Mouse (Mus musculus): Measurements from ENCODE around the gene Pex14. TPM values are rescaled to one million over a fixed set of nuclear protein-coding genes. Genes with fewer than 3 reads are reported as not detected.
A peak's percentile ranks its signal among the peaks of the same experiment; 100 is the strongest.

Gene Pex14
- total RNA-seq (2021) = 10 to 100 TPM; 49.3 to 50.4 TPM
- long read RNA-seq, experiment 1, transcript Pex14-201 (9 exons, 2,006 nt) = major isoform, 140 of 151 reads
- long read RNA-seq, experiment 1, partial matches to known transcripts = 2 of 151 reads
- long read RNA-seq, experiment 1, other reads (novel, unspliced or antisense) = 9 of 151 reads
- long read RNA-seq, experiment 2, transcript Pex14-201 (9 exons, 2,006 nt) = major isoform, 100 of 114 reads
- long read RNA-seq, experiment 2, partial matches to known transcripts = 6 of 114 reads
- long read RNA-seq, experiment 2, other reads (novel, unspliced or antisense) = 8 of 114 reads

DNA sequence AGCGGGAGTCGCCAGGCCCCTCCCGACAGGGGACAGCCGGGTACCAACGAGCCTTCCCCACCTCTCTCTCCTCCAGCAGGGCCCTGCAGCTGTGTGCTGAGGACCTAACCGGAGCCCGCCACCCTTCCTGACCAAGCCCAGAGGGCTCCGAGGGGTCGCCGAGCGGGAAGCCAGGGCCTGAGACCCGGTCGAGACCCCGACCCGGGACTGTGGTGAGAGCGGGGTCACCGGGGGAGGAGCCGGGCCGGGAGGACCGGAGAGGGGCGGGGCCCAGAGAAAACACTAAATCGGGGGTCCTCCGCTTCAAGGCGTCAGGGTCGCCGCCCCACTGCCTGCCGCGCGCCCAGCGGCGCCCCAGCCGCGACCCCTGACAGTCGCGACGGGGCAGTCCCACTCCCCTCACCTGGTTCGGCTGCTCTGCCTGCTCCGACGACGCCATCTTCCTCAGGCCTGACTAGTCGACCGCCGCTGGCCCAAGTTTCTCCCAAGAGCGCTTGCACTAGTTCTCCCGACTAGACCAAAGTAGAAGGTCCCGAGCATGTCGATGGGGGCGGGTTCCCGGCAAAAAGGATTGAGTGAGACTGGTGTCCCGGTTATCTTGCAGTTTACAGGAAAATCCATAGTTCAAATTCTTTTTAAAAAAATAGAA, at the start of gene Pex14:
Gene Pex14, minus strand, starts transcription at position 508 of the 649 bp plus-strand sequence.
- H3K4me3 ChIP-seq = peak within 1 kb of the TSS; percentile 97
- peak; percentile 89 to 90 for DNase-seq (ENCODE audit: extremely low spot score in 1 of 2, low spot score in 2 of 2)
- no peak for TF ChIP-seq CTCF (IDR thresholded peaks at IDR 0.05)
- peak within 1 kb of the TSS; percentile 81 for H3K27ac ChIP-seq
- intact Hi-C loops (cut with DNase I) = no loop called here

DNA sequence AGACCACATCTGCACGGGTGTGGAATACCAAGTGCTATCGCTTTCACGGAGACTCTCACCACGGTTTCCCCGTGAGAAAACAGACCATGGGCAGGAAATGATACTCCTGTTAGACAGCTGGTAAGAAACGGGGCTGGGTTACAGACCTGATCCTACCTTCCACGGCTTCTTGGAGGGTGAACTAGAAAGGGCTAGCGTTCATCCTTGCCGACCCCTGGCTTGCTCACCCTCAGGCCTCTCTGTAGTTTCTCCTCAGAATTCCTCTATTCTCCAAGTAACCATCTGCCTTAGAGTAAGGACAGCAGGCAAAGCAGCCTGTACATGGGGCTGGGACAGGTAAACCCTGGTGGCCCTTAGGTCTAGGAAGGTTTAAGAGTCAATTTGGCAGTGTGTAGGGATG, 49.5 kb upstream of the Pex14 start:
- DNase-seq (ENCODE audit: extremely low spot score in 1 of 2, low spot score in 2 of 2) = no peak
- Histone ChIP-seq H3K27ac (no peak overlapping the region), H3K4me3 (no peak overlapping the region)
- no peak for TF ChIP-seq CTCF (IDR thresholded peaks at IDR 0.05)
- intact Hi-C loops (cut with DNase I) = loop anchor here (10.0 kb wide), 2 partner anchors 296 to 566 kb away; no protein-coding TSS in a partner anchor

DNA sequence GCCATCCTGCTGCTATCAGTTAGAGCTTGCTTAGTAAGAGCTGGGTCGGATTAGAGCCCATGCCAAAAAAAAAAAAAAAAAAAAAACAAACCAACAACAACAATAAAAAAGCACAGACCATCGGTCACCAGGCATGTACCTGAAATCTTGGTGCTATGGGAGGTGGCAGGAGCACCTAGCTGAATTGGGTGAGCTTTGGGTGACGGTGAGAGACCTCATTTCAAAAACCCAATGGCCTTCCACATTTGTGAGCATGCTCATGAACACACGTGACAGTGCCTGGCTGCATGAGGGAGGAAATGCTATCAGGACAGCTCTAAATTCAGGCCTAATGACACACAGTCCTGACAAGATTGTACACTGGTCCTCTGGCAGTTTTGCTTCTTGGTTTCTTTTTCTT, 48.4 kb upstream of the Pex14 start:
- no peak for DNase-seq (ENCODE audit: extremely low spot score in 1 of 2, low spot score in 2 of 2)
- TF ChIP-seq CTCF (IDR thresholded peaks at IDR 0.05) = no peak
- intact Hi-C loops (cut with DNase I) = loop anchor here (10.0 kb wide), 2 partner anchors 297 to 567 kb away; no protein-coding TSS in a partner anchor

DNA sequence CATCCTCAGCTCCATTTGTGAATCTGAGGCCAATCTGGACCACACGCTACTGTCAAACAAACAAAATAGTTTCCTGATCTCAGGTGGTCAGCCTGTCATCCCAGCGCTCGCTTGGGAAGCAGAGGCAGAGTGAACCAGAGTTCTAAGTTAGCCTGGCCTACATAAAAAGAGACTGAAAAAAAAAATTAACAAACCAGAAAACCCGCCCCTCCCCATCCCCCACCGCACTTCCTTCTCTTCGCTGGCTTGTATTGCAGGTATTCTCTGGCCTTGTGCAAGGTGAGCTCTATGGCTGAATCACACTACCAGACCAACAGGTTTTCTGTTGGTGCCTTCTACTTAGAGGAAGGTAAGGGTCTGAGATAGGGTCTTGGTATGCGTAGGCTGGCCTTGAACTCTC, 47.9 kb upstream of the Pex14 start:
- no peak for TF ChIP-seq CTCF (IDR thresholded peaks at IDR 0.05)
- no peak for DNase-seq (ENCODE audit: extremely low spot score in 1 of 2, low spot score in 2 of 2)
- Histone ChIP-seq H3K4me3 (no peak overlapping the region), H3K27ac (no peak overlapping the region)
- intact Hi-C loops (cut with DNase I) = loop anchor here (10.0 kb wide), 2 partner anchors 297 to 567 kb away; no protein-coding TSS in a partner anchor

More for the DNA sequence above, 48.4 kb upstream of the Pex14 start:
- no peak overlapping the region for H3K4me3 ChIP-seq
- H3K27ac ChIP-seq = no peak overlapping the region

DNA sequence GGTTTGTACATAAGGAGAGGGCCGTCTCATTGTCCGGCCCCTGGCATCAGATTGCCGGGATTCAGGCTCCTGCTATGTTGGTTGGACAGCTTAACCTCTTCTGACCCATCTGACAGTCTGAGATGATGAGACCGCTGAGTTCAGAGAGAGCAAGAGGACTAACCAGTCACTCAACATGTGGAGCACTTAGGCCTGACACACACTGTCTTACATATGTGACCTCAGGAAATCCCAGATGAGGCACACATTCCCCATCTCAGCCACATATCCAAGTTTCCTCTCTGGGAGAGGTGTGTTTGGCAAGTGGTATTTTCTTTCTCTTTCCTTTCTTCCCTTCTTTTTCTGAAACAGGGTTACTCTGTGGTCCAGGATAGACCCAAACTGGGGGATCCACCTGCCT, 45.5 kb upstream of the Pex14 start:
- H3K4me3 ChIP-seq = no peak overlapping the region
- intact Hi-C loops (cut with DNase I) = loop anchor here (2.0 to 10.0 kb wide), 3 partner anchors 38 to 570 kb away; no protein-coding TSS in a partner anchor
- DNase-seq (ENCODE audit: extremely low spot score in 1 of 2, low spot score in 2 of 2) = no peak
- no peak for TF ChIP-seq CTCF (IDR thresholded peaks at IDR 0.05)
- H3K27ac ChIP-seq = no peak overlapping the region

DNA sequence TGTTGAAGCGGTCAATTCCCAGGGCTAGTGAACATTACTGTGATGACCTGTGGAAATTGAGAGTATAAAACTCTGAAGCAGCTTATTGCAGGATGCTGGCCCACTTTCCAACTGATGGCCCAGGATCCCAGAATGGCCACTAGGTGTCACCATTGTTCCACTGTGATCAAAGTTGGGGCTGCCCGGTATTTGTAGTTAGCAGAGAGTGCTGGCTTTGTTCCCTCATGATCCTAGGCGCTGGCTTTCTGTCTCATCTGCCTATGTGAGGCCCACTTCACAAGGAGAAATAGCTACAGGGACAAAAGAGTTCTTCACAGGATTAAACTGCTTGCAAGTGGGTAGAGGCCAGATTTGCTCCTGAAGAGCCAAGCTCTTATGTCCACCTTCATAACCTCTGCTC, 44.8 kb upstream of the Pex14 start:
- no peak overlapping the region for H3K4me3 ChIP-seq
- intact Hi-C loops (cut with DNase I) = loop anchor here (2.0 to 10.0 kb wide), 4 partner anchors 38 to 570 kb away; no protein-coding TSS in a partner anchor
- DNase-seq (ENCODE audit: extremely low spot score in 1 of 2, low spot score in 2 of 2) = peak; percentile 79 to 84
- no peak overlapping the region for H3K27ac ChIP-seq
- peak; percentile 98 for TF ChIP-seq CTCF (IDR thresholded peaks at IDR 0.05)

DNA sequence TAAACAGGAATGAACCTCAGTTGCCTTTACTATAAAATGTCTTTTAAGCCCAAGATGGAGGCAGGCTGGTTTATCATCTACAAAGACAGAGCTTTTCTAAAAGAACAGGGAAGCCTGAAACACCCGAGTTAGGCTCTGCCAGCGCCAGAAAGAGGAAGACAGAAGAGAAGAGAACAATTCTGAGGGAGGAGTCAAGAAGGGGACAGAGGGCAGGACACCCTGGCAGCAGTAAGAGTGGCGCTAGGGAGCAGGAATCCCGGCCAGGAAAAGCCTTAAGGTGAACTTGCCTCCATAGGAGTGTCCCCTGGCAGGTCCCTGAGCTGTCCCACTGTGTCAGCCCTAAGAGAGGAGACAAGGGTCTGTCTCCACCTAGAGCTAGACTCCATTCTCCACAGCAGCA, 43.9 kb upstream of the Pex14 start:
- intact Hi-C loops (cut with DNase I) = loop anchor here (5.0 to 10.0 kb wide), 3 partner anchors 301 to 571 kb away; no protein-coding TSS in a partner anchor
- no peak for TF ChIP-seq CTCF (IDR thresholded peaks at IDR 0.05)
- Histone ChIP-seq H3K4me3 (no peak overlapping the region), H3K27ac (no peak overlapping the region)
- no peak for DNase-seq (ENCODE audit: extremely low spot score in 1 of 2, low spot score in 2 of 2)

DNA sequence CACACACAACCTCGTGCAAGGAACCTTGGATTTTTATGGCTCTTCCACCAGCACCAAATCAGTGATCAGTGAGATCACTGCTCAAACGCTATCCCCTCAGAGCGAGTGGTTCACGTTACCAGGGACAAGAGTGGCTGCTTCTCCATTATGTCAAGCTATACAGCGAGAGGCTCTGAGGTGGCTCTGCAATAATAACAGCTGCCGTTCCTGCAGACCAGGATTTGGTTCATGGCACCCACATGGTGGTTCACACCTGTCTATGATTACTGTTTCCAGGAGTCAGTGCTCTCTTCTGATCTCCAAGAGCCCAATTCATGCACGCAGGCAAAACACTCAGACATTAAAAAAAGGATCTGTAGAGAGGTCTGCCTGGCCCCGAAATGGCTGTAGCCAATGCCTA, 38.8 kb upstream of the Pex14 start:
- intact Hi-C loops (cut with DNase I) = loop anchor here (5.0 kb wide), 1 partner anchor 169 kb away; the partner anchor contains the start of gene Kif1b
- Histone ChIP-seq H3K4me3 (no peak overlapping the region), H3K27ac (no peak overlapping the region)
- DNase-seq (ENCODE audit: extremely low spot score in 1 of 2, low spot score in 2 of 2) = no peak
- no peak for TF ChIP-seq CTCF (IDR thresholded peaks at IDR 0.05)

DNA sequence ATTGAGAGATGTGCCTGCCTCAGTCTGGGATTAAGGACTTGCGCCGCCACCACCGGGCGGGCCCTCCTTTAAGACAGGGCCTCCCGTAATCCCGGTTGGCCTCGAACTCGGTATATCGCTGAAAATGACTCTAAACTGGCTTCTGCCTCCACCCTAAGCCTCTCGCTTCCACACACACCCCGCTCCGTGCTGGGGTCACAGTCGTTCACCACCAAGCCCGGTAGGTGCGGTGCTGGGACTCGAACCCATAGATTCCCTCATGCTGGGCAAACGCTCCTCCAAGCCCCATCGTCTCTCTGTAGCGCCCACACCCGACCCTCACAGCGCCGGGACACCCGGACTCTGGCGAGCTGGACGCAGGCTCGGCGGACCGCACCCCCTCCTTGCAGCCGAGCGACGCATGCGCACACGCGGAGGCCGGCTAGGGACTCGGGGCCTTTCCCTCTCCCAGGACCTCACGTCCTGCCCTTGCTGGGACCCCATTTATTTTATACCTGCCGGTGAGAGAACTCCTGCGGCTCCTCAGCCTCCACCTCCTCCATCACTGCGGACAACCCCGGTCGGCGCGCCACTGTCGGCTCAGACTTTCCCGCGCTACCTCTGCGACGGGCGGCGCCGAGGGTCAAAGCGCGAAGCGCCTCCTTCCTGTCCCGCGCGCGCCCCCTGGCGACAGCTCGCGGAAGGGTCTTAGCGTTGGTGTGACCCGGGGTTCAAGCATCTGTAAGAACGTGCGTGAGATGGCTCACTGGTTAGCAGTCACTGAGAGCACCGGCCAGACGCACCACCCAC, 37.5 kb upstream of the Pex14 start, which contains the start of gene Cenps:
Gene Cenps, minus strand, starts transcription at position 648 of the 789 bp plus-strand sequence.
- Histone ChIP-seq H3K4me3 (peak within 1 kb of the TSS; percentile 82), H3K27ac (peak within 1 kb of the TSS; percentile 80)
- DNase-seq (ENCODE audit: extremely low spot score in 1 of 2, low spot score in 2 of 2) = peak; percentile 89 to 92
- TF ChIP-seq CTCF (IDR thresholded peaks at IDR 0.05) = peak; percentile 98
- intact Hi-C loops (cut with DNase I) = loop anchor here (5.0 kb wide), 1 partner anchor 170 kb away; the partner anchor contains the start of gene Kif1b

DNA sequence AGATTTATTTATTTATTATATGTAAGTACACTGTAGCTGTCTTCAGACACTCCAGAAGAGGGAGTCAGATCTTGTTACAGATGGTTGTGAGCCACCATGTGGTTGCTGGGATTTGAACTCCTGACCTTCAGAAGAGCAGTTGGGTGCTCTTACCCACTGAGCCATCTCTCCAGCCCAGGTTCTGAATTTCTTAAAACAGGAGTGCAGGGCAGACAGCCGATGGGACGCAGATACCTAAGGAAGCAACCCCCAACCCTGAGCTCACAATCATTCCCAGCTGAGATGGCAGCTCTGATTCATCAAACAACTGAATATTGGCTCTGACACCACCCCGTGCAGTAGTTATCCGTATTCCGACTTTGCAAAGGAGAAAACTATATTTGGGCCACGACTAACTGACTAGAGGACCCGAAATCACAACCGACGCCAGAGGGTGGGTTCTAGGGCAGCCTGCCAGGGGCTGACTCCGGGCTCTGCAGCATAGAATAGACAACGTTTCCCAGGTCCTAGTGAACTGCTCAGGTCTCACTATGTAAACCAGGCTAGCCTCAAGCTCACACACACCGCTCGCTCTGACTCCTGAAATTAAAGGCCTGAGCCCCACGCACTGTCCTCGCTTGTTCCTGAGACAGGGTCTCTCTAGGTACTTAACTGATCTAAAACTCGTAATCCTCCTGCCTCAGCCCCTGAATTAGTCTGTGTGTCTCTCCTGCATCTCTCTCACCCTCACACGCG, 36.6 kb upstream of the Pex14 start:
- no peak for DNase-seq (ENCODE audit: extremely low spot score in 1 of 2, low spot score in 2 of 2)
- Histone ChIP-seq H3K4me3 (peak overlapping the region; percentile 82), H3K27ac (peak overlapping the region; percentile 80; the same call in 1 of the 2 replicates)
- intact Hi-C loops (cut with DNase I) = loop anchor here (5.0 kb wide), 1 partner anchor 171 kb away; the partner anchor contains the start of gene Kif1b
- no peak for TF ChIP-seq CTCF (IDR thresholded peaks at IDR 0.05)

DNA sequence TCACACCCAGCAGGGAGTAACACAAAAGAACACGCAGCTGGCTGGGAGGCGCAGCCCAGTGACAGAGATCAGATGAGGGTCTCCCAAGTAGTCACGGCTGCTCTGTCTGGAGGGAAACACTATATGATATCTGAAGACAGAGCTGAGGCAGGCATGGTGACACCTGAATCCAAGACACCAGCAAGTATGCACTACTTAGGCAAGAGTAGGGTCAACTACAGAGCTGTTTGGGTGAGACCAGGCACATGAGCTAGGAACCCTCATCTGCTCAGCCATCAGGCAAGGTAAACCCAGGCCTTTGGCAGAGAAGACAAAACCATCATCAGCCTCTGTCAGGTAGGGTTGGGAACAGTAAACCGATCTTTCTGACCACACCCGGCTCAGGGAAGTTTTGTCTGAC, 33.7 kb upstream of the Pex14 start:
- no peak for TF ChIP-seq CTCF (IDR thresholded peaks at IDR 0.05)
- H3K27ac ChIP-seq = no peak overlapping the region
- H3K4me3 ChIP-seq = no peak overlapping the region
- intact Hi-C loops (cut with DNase I) = no loop called here
- DNase-seq (ENCODE audit: extremely low spot score in 1 of 2, low spot score in 2 of 2) = no peak
